Mouse (Mus musculus) bone marrow macrophage, adult 2 months (primary cell): Measurements from ENCODE around the gene Poc1a.

Experiments
- CTCF ChIP-seq: IDR thresholded peaks from 2 replicates; pipeline ENCODE4 v1.5.1; 2012; ENCODE audit warnings: low read depth, mild to moderate bottlenecking, low read length, moderate library complexity
- POLR2A ChIP-seq: IDR thresholded peaks from 2 replicates; pipeline ENCODE4 v1.6.1; 2012; ENCODE audit warnings: mild to moderate bottlenecking, low read depth, low read length, borderline replicate concordance

GRCm38 (mm10) chr9:106392828-106393527, 112.1 kb downstream of the Poc1a start:
- TF ChIP-seq POLR2A, result no peak
- TF ChIP-seq CTCF, result no peak
